Mouse (Mus musculus): ENCODE results near the gene Mprip. TPM values are rescaled to one million over a fixed set of nuclear protein-coding genes. Genes with fewer than 3 reads are reported as not detected.
A peak's percentile ranks its signal among the peaks of the same experiment; 100 is the strongest.

Gene Mprip
- polyA plus RNA-seq, 1 experiment, result 146 TPM

DNA sequence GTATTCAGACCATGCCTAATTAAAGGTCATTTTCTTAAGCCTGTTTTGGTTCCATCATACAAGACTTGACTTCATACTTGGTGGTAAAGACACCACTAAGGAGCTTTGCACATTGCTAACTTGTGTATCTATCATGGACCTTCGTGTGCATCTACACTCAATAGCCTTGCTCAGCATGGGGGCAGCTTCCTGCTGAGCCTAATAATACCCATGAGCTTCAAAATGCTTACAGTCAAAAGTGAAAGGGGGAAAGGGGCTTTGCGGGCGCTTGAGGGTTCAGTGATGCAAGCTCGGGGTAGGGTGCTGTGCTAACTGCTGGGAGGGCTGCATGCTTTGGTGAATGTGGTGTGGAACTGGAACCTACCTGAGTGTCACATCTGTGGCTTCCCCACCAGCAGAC, 95.2 kb downstream of the Mprip start:
- no peak for DNase-seq (ENCODE audit: extremely low spot score in 1 of 2, low spot score in 1 of 2)

DNA sequence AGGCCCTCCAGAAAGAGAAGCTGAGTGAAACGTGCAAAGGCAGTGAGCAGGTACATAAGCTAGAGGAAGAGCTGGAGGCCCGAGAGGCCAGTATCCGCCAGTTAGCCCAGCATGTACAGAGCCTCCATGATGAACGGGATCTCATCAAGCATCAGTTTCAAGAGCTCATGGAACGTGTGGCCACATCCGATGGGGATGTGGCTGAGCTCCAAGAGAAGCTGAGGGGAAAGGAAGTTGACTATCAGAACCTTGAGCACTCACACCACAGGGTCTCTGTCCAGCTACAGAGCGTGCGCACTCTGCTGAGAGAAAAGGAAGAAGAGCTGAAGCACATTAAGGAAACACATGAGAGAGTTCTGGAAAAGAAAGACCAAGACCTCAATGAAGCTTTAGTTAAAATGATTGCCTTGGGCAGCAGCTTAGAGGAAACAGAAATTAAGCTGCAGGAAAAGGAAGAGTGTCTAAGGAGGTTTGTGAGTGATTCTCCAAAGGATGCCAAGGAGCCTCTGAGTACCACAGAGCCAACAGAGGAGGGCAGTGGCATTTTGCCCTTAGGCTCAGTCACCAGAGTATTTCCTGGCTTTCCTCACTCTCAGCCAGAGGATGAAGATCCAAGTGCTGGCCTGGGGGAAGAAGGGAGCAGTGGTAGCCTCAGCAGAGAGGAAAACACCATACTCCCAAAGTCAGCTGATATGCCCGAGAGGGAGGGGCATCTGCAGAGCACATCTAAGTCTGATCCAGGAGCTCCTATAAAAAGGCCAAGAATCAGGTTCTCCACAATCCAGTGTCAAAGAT, 97.3 kb downstream of the Mprip start:
- no peak for DNase-seq (ENCODE audit: extremely low spot score in 1 of 2, low spot score in 1 of 2)

DNA sequence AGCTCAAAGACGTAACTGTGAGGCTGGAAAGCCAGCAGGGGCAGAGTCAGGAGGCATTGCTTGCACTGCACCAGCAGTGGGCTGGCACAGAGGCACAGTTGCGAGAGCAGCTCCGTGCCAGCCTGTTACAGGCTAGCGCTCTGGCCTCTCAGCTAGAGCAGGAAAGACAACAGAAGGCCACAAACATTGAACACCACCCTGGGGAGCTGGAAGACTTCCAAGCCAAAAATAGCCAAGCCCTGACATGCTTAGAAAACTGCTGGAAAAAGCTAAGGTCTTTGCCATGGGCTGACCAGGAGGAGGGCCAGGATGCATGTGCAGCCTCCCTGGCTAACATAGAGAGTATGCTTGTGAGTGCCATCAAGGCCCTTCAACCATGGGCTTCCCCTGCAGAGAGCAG, 98.1 kb downstream of the Mprip start:
- DNase-seq (ENCODE audit: extremely low spot score in 1 of 2, low spot score in 1 of 2), result peak in 1 of 2 experiments; percentile 62

DNA sequence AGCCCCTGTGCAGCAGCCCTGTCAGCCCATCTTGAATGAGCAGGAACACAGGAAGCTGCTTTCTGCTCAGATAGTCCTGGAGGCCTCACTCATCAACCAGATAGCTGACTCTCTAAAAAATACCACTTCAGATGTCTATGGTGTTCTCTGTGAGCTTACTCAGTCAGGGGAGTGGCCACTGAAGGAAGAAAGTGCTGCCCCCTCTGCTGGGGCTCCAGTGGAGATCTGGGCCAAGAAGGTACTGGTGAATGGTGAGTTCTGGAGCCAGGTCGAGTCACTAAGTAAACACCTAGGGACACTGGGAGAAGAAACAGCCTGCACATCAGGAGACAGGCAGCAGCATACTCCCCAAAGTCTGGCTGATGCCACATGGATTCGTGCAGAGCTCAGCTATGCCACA, 98.5 kb downstream of the Mprip start:
- no peak for DNase-seq (ENCODE audit: extremely low spot score in 1 of 2, low spot score in 1 of 2)

DNA sequence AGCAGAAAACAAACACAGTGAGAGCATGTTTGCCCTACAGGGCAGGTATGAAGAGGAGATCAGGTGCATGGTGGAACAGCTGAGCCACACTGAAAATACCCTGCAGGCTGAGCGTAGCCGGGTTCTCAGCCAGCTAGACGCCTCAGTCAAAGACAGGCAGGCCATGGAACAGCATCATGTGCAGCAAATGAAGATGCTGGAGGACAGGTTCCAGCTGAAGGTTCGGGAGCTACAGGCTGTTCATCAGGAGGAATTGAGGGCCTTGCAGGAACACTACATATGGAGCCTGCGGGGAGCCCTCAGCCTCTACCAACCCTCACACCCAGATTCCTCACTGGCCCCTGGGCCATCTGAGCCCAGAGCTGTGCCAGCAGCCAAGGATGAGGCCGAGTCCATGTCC, 99.7 kb downstream of the Mprip start:
- DNase-seq (ENCODE audit: extremely low spot score in 1 of 2, low spot score in 1 of 2), result no peak

DNA sequence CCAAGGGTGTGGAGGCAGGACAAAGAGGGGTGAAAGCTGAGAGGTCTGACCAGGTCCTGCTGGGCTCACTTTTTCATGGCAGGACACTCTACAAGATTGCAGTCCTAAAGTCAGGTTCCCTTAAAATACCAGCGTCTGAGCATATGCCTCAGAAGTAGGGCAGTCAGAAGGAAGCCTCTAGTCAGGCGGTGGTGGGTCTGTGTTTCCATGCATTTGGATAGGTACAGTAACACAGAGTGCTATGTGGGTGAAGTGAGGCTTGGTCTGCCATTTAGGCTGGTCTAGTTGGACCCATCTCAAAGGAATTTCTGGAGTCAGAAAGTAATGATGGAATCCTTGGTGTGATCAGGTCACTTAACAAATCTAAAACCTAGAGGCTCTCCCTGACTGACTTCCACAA, 108.2 kb downstream of the Mprip start:
- peak in 1 of 2 experiments; percentile 39 for DNase-seq (ENCODE audit: extremely low spot score in 1 of 2, low spot score in 1 of 2)

DNA sequence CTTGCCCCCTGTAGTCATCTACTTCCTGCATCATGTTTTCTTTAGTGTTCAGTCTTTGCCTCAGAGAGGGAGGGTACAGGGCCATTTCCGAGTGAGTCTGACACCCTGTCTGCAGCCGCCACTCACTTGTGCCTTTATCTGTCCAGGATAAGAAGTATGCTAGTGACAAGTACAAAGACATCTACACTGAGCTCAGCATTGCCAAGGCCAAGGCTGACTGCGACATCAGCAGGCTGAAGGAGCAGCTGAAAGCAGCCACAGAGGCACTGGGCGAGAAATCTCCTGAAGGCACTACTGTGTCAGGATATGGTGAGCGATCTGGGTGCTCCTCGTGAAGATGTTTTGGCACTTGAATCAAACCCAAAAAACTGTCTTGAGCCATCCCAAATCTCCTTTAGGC, 108.6 kb downstream of the Mprip start:
- no peak for DNase-seq (ENCODE audit: extremely low spot score in 1 of 2, low spot score in 1 of 2)

DNA sequence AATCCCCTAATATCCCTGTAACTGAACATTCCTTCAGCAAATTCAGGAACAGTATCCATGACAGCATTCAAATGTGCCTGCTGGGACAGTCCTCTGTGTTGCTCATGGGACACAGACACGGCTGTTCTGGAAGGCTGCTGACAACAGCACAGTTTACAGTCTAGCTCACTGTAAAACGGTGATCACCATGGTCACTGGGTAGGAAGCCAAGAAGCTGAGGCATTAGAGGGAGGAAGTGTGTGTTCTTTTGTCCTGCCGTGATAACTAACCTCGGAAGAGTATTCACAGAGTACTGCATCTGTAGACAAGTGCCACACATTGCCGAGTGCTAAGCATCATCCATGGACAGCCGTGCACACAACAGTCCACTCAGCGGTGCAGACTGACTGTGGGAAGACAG, 109.6 kb downstream of the Mprip start:
- DNase-seq (ENCODE audit: extremely low spot score in 1 of 2, low spot score in 1 of 2), result no peak

DNA sequence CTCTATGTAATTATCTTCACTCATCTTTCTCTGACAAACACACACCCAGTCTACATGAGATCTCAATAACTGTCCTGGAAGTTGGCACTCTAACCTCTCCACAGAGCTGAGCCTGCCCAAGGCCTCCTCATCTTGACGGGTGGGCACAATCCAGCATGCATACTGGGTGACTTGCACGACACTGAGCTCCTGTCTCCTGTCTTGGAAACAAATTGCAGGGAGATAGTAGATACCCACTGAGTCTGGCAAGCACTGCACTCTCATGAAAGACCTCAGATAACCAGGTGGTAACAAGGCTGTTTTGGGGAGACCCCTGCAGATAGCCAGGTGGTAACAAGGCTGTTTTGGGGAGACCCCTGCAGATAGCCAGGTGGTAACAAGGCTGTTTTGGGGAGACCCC, 111.2 kb downstream of the Mprip start:
- no peak for DNase-seq (ENCODE audit: extremely low spot score in 1 of 2, low spot score in 1 of 2)

DNA sequence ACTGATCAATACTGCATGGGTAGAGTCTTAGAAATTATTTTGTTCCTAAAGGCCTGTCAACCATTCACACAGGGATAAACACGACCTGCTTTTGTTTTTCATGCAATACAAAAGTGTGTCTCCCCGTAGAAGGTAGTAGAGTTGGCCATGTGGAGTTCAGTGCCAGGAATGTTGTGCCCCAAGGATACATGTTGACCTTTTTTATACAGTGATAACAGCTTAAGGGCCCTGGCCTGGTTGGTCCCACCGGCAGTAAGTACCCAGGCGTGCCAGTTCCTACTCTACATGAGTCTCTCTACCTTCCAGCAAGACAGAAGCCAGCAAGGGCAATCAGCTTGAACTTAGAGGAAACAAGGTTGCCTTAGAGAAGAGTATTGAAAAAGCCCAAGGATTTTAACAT, 111.8 kb downstream of the Mprip start:
- DNase-seq (ENCODE audit: extremely low spot score in 1 of 2, low spot score in 1 of 2), result no peak

DNA sequence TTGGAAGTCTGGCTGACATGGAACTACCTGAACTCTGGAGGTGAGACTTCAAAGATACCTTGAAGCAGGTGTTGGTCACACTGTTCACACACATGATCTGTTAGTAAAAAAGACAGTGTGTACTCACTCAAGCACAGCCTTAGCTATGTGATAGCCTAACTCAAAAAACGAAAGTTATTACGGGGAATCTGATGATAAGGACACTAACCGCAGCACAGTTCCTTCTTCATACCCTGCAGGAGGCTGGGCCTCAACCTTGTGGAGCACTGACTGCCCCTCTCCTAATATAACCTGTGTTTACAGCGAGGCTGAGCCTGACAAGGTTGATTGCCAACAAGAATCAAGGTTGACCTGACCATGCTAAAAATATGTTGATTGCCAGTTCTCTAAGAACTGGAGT, 113.4 kb downstream of the Mprip start:
- no peak for DNase-seq (ENCODE audit: extremely low spot score in 1 of 2, low spot score in 1 of 2)

DNA sequence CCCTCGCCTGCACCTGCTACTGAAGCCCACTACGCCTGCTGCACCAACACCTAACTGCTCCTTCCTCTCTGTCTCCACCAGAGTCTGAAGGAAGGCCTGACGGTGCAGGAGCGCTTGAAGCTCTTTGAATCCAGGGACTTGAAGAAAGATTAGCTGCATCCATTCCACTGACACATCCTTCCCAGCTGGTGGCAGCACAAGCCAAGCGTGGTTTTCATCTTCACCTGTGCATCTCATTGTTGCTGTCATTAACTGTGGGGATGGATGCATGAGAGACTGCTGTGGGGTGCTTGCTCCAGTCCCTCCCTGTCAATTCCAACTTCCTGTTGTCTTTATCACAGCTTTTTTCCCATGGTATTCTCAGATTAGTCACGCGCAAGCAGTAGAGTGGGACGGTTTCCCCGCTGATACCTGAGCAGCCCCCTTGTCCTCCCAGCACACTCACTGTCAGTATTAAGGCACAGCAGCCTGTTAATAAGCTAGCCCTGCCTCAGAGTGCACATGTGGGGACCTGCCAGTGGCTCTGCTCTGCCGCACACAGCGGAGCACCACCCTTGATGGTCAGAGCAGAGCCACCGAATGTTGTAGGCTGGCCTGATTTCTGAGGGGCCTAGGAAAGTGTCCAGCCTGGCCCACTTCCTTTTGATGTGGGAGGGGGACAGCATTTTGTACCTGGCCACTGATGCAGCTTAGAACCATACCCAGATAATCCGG, 114.5 kb downstream of the Mprip start:
- peak in 1 of 2 experiments; percentile 30 for DNase-seq (ENCODE audit: extremely low spot score in 1 of 2, low spot score in 1 of 2)

DNA sequence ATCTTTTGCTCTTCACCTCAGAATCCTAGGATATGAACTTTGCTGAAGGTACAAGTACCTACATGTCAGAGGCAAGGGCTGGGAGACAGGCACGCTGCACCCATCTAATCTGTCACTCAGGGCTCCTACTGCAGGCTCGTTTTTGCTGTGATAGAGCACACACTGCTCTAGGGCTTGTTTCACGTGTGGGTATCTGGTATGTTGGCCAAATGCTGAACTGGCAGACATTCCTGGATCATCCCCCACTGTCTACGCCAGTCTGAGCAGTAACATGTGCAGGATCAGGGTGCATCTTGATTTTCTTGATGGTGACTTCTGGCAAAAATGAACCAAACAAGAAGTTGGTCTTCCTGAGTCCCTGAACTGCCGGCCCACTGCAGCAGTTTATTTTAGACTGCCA, 116.2 kb downstream of the Mprip start:
- no peak for DNase-seq (ENCODE audit: extremely low spot score in 1 of 2, low spot score in 1 of 2)

DNA sequence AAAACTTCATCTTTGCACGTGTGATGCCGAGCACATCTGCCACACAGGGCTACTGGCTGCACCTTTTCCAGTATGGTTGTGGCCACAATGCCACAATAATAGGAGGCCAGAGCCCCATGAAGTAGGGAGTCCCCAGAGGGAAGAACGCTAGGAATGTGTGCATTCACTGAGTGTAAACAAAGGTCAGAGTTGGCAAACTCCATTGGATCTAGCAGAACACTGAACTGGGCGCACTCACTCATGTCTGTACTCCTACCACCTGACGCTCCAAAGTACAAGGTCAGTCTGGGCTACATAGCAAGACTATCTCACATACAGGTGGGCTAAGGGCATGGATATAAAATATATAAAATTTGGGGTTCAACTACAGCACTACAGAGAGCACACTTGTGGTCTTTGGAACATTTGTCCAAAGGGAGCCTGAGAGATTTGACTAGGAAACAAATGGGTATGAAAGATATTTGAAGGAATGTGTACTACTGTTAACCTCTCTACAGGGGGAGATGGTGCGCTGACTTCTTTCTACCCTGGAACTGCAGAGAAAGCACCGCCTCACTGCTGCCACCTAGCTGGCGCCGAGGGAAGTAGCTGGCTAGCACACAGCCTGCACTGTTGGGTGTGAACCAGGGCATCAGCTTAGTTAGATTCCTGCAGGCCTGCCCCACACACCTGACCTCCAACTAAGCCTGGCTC, 117.2 kb downstream of the Mprip start:
- peak in 1 of 2 experiments; percentile 78 for DNase-seq (ENCODE audit: extremely low spot score in 1 of 2, low spot score in 1 of 2)

DNA sequence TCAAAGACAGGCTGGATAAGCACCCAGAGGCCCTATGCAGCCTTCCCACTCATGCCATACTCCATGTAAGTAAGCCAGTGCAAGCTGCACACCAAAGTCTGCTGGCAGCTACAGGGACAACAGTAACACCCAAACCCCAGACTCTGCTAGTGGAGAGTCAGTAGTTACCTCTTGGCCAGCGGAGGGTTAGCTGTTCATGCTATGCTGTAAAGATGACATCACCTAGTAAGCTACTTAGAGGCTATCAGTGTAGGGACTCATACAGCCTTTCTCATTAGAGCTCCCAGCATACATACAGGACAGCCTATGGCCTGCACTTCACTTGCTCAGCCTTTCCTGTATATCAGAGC, 117.7 kb downstream of the Mprip start:
- no peak for DNase-seq (ENCODE audit: extremely low spot score in 1 of 2, low spot score in 1 of 2)

DNA sequence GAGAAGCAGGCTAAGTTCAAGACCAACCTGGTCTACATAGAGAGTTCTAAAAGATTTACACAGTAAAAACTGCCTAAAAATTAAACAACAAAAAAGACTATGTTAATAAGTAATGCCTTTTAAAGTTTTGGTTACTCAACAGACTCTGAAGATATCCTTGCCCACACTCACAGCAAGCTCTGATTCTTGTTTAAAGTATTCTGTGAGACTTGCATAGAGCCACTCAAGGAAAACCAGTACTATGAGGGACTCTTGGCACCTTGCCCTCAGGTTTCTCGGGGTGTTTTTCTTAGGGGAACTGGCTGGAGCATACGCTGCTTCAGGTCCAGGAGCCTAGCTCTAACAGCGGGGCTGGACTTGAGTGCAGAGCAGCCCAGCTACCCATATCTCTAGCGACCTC, 118.3 kb downstream of the Mprip start:
- DNase-seq (ENCODE audit: extremely low spot score in 1 of 2, low spot score in 1 of 2), result no peak

DNA sequence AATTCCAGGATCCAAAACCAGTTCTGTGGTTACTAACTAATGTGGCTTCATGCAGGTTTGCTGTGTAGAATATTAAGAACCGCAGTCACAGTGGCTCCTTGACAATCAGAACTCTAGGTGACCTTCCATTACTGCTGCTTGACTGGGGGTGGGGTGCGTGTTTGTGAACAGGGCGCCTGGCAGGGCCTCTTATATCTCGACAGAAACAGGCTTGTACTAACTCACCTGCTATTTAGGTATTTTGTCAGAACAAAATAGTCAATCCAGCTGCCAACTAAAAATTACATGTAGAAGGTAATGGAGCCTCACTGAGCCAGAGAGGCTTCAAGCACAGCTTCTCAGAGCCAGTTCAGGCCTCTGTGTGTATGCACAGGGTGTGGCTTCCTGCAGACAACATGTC, 119.1 kb downstream of the Mprip start:
- DNase-seq (ENCODE audit: extremely low spot score in 1 of 2, low spot score in 1 of 2), result no peak

DNA sequence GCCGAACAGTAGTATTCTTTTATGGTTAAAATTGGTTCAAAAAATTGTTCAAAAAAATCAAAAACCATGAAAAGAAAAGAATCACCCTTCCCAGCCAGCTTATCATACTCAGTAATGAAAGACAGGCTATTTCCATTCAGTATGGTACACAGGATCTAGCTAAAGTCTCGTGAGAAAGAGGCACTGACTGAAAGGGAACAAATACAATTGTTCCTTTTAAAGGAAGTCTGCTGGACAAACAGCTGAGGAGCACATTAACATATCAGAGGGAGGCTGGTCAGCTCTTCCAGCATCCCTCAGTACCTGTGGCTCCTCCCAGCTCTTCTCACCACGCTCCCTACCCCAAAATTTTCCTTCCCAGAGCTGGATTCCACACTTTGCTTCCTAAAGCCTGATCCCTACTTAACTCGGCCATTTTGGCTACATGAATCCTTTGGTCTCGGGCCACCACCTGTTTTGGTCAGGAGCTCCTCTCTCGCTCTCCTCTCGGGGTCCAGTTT, 121.0 kb downstream of the Mprip start:
- no peak for DNase-seq (ENCODE audit: extremely low spot score in 1 of 2, low spot score in 1 of 2)

DNA sequence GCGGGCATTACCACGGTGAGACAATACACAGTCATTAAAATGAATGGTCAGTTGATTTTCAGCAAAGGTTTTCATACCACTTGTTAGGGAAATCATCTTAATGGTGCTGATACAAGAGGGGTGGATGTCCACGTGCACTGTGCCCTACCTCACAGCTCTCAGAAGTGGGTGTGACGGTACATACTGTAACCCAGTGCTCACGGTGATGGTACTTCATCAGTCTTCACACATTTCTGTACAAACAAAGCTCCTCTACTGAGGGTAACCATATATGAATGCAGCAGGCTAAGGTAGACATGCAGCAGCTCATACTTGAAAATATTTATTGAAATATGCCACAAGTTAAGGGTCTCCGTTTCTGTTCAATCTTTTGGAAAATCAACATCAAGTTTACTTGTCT, 122.5 kb downstream of the Mprip start:
- DNase-seq (ENCODE audit: extremely low spot score in 1 of 2, low spot score in 1 of 2), result no peak

DNA sequence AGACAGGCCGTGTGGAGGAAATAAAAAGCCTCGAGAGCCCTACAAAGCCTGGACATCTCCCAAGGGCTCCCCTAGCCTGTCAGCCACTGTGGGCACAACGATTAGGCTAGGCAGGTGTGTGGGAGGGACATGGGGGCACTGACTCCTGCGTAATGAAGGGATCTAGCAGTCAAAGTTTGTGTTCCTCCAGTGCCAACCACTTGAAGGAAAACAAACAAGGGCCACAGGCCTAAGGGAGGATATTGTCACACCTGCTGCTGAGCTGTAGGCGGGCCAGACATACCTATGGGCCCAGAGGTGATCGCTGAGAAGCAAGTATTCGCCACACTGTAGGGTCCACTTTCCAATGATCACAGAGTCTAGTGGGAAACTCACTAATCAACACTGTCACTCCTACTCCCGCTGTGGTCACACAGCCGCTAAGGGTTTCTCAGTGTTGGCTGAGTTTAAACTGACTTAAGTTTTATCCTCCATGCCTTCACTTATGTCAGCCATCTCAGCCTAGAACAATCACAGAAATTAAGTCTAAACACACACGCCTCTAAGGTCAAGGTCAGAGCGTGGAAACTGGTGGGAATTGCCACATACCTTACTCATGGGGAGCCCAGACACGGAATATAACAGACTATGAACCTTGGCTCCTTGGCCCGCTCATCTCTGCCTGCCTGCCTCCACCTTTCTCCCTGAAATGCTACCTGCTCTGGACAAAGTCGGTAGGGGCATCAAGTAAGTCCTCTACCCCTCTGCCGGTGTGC, 125.5 kb downstream of the Mprip start:
- no peak for DNase-seq (ENCODE audit: extremely low spot score in 1 of 2, low spot score in 1 of 2)

All from frontal cortex, adult 2 months (tissue).